Mouse (Mus musculus) T-helper 17 cell (primary cell): Measurements from ENCODE around the gene Wwox.

Experiments
- in situ Hi-C, 2 experiments: fragments of 300-600 bp; cut with MboI, MseI; formaldehyde crosslinking; loops; 1 replicate in 1 of 2; 2 replicates in 1 of 2; pipeline ENCODE4 v1.15.1; 2025; ENCODE audit warnings: high pct_unique_total_duplicates in 2 of 2

Gene Wwox

DNA sequence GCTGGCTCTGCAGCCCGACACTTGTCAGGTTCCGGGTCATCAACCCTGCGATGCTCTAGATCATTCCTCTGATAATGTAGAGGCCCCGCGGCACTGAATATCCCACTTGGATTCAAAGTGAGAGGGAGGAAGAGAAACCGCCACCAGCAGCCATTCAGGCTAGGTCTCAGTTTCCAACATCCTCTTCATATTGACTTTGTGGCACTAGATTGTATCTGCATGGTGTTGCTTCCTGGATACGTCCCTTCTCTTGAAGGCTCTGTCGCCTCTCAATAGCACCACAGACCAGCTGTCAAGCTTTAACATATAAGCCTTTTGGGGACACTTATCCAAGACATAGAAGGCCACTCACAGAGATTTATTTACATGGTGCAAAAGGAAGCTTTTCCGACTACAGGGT lies 502.2 kb downstream of the Wwox start:
- in situ Hi-C loops: loop anchor here in 1 of 2 experiments (10.0 kb wide), 1 partner anchor 1353 kb away; no protein-coding TSS in a partner anchor

DNA sequence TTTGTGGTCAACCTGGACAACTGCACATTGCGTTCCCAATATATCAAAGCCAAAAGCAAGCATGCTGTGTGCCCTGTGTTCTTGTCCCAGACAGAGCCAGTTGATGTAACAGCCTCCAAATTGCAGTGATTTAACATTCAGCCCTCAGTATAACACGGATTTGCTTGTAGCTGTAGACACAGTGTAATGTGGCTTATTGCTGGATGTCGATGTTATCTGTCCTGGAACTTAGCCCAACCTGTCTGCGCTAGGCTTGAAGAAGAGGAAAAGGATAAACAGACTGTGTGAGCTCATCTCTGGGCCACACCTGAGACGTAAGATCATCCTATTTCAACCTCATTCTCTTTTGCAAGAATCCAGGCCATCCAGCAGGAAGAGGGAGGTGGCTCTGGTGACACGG lies 508.5 kb downstream of the Wwox start:
- in situ Hi-C loops: loop anchor here in 1 of 2 experiments (10.0 kb wide), 1 partner anchor 1347 kb away; no protein-coding TSS in a partner anchor

DNA sequence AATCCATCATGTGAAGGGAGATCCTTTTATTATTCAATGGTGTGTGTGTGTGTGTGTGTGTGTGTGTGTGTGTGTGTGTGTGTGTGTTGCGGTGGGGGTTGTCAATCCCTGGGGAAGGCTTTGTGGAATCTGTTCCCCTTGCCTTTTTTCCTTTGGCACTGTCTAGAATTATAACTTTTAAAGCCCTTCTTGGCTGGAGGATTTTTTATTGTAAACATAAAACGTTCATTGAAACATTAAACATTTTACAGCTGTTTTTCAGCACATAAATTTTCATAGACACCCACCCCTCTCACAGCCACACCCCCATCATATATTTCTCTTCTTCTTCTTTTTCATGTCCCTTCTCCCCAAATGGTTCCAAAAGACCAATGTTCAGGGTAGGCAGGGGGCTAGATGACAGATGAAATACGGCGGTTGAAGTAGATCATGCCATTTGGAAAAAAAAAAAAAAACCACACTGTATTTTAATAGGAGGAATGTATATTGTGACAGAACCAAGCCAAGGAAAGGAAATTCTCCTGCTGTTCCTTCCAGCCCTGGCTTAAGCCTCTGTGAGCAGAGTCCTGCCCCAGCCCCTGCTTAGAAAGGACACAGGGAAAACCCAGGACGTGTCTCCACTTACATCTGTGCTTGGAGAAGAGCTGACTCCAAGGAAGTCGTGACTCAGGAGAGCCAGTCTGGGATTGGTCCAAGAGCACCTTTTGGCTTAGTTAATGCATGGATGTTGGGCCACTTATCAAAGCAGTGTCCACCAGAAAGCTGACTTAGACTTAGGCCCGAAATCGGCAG lies 517.1 kb downstream of the Wwox start:
- in situ Hi-C loops: loop anchor here in 1 of 2 experiments (10.0 kb wide), 1 partner anchor 758 kb away; no protein-coding TSS in a partner anchor

DNA sequence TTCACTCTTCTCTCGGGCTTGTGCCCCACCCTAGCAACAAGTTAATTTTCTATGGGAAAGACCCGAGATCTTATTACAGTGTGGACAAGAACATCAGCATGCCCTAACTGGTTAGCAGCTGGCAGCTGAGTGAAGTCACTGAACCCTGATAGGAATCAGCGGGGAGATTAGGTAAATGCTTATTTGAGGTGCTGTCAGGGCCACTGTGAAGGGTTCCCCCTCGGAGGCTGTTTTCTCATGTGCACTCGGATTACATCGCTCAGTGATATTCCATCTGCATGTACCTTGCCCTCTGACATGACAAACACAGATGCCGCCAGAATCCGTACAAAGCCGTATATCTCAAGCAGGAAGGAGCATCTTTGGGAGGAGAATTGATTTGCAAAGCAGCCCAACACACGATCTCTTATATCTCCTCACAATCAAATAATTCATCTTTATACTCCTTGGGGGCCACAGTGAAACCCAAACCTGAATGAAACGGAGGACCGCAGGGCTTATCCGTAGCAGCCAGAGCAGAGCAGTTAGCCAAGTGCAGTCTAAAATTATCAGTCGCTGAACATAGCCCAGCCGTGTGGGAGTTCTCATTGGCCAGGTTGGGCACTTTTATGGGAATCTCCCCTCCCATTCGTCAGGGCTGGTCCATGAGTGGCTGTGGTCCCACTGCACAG lies 519.1 kb downstream of the Wwox start:
- in situ Hi-C loops: loop anchor here in 1 of 2 experiments (10.0 kb wide), 1 partner anchor 756 kb away; no protein-coding TSS in a partner anchor

DNA sequence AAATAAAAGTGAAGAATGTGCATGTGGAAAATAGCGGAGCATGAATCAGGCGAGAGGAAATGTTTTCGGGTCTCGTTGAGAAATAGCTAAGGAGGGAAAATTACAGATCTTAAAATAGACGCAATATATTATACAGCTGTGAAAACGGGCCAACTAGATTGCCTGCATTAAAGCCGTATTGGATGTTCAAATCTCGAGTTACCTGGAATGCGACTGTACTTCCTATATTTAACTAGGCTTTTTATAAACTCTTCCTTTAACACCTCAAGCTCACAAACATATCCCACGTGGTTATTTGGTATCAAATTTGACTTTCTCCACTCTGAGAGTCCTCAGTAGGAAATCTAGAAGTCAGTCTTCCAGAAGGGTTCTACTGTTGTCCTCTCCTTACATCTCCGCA lies 520.0 kb downstream of the Wwox start:
- in situ Hi-C loops: loop anchor here in 1 of 2 experiments (10.0 kb wide), 1 partner anchor 755 kb away; no protein-coding TSS in a partner anchor

DNA sequence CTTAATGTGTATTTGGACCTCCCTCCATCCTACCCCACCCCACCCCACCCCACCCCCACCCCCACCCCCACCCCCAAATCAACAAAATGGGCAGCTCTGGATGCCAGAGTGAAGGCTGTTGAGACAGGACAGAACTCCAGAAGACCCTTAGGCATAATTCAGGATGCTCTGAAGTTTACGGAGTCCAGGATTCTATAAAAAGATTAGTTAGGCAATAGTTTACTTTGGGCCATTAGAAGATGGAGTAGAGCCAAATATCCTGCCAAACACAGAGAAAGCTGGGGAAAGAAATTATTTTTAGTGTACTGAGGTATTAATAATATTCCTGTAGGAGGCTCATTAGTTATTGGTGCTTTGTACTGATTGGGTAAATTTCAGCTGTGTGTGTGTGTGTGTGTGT lies 523.0 kb downstream of the Wwox start:
- in situ Hi-C loops: loop anchor here in 1 of 2 experiments (5.0 to 10.0 kb wide), 2 partner anchors 78 to 530 kb away; no protein-coding TSS in a partner anchor

DNA sequence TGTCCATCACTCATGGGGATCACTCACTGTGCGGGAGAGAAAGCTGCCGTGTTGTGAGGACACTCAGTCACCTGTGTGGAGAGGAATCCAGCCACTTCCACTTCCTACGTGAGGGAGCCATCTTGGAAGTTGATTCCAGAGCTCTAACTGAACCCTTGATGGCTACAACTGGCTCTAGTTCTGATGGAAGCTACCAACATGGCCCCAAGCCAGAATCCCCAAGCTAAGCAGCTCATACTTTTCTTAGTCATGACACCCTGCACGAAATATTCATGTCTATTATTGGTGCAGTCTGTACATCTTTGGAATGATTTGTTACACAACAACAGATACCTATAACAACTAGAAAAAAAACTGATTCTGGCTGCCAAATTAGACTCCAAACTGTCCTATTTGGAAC lies 523.8 kb downstream of the Wwox start:
- in situ Hi-C loops: loop anchor here in 1 of 2 experiments (5.0 to 10.0 kb wide), 2 partner anchors 78 to 529 kb away; no protein-coding TSS in a partner anchor

DNA sequence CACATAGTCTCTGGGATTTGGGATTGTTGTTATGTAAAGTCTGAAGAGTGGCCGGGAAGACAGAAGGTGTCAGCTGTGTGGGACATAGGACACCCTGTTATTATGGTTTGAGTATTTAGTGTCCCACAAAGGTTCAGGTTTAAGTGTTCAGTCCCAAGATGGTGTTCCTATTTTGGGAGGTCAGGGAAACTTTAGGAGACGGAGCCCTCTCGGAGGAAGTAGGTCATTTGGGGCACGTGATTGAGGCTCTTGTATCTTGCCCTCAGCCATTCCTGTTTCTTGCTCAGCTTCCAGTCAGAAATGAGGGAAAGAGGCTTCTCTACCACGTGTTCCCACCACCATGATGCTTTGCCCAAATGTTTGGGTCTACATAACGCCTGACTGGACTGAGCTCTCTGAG lies 524.8 kb downstream of the Wwox start:
- in situ Hi-C loops: loop anchor here in 1 of 2 experiments (5.0 to 10.0 kb wide), 2 partner anchors 79 to 528 kb away; no protein-coding TSS in a partner anchor

DNA sequence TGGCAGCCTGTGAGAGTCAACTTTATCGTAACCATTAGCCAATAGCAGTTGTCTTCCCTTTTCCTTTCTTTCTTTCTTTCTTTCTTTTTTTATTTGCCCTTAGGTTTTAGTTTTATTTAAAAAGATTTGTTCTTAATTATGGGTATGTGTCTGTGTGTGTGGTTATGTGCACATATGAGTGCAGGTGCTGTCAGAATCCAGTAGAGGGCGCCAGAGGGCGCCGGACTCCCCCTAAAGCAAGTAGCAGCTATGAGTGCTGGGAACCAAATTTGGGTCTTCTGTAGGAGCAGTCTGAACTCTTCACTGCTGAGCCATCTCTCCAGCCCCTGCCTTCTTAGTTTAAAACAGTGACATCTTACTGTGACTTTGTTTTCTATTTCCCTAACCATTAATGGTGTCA lies 529.4 kb downstream of the Wwox start:
- in situ Hi-C loops: loop anchor here in 1 of 2 experiments (10.0 kb wide), 1 partner anchor 84 kb away; no protein-coding TSS in a partner anchor

DNA sequence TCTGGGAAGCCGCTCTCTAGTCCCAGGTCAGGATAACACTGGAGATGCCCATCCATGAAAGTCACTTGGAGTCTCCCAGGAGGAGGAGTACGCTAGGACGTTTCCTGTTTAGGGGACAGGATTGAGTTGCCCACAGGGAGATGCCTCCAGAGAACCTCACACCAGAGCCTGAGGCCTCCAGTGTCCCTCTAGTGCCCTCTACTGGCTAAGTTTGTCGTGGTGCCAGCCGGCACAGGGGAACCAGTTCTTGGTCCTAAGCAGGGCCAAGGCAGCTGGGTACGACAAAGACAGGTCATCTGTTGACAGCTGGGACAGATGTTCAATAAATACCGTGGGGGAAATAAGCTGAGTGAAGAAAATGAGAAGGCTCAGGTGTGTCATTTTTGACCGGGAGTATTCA lies 531.9 kb downstream of the Wwox start:
- in situ Hi-C loops: loop anchor here (5.0 kb wide), 2 partner anchors 164 to 216 kb away; no protein-coding TSS in a partner anchor

DNA sequence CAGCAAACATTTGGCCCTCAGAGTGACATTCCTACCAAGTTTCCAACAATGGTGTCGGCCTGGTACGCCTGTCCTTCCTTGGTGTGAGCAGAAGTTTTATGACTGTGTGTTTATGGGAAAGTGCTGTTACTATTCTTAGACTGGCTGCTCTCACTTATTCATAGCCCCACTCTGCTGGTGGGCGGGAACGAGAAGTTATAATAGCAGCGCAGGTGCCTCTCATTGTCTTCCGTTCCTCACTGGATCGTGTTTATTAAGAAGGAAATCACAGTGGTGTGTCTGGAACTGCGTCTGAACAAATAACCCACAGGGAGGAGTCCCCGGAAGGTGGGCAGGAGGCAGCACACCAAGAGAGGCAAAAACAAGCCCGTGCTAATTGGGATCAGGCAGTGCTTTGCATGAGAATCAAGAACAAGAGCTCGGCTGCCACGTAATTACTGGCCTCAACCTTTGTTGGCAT lies 533.6 kb downstream of the Wwox start:
- in situ Hi-C loops: loop anchor here (5.0 kb wide), 2 partner anchors 166 to 214 kb away; no protein-coding TSS in a partner anchor

DNA sequence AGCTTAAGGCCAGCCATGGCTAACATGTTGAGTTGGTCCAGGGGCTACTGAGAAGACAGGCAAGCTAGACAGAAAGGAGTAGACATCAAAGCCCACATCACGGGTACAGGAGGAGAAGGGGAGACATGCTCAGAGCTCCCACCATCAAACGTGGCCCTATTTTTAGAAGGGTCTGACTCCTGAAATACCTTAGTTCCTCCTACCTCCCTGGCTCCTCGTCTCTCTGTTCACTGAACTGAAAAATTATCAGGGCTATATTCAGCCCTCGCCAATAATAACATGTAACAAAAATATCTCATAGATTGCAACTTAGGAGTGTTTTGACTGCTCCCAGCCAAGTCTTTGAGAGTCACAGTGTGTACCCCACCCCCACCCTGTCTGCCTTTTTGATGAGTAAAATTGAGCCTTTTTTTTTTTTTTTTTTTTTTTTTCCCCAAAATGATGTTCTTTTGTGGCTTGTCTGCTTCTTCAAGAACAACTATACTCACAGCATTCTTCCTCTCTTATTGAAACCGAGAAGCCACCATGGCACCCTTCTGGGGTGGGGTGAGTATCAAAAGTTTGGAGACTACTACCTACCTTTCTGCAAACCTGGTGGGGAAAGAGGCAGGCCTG lies 535.0 kb downstream of the Wwox start:
- in situ Hi-C loops: loop anchor here (5.0 kb wide), 2 partner anchors 167 to 213 kb away; no protein-coding TSS in a partner anchor

DNA sequence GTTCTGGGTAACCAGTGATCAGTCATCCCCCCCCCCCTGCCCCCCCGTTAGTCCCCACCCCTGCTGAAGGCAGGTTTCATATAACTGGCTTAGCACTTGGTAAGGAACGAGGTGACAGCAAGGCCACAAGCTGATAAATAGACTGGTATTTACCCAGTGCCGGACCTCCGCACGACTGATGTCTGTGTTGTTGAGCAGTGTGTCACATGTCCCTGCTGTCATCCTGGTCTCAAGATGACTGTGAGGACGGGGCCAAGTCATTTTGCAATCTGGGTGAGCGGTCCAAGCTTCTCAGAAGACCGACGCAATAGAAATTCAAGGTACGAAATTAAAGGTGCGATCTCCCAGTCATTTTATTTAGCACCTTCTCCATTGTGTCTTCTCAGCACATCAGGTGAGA lies 538.3 kb downstream of the Wwox start:
- in situ Hi-C loops: loop anchor here (5.0 kb wide), 7 partner anchors 65 to 730 kb away; partner anchors contain the start of gene Maf (in 2 of the 2)

DNA sequence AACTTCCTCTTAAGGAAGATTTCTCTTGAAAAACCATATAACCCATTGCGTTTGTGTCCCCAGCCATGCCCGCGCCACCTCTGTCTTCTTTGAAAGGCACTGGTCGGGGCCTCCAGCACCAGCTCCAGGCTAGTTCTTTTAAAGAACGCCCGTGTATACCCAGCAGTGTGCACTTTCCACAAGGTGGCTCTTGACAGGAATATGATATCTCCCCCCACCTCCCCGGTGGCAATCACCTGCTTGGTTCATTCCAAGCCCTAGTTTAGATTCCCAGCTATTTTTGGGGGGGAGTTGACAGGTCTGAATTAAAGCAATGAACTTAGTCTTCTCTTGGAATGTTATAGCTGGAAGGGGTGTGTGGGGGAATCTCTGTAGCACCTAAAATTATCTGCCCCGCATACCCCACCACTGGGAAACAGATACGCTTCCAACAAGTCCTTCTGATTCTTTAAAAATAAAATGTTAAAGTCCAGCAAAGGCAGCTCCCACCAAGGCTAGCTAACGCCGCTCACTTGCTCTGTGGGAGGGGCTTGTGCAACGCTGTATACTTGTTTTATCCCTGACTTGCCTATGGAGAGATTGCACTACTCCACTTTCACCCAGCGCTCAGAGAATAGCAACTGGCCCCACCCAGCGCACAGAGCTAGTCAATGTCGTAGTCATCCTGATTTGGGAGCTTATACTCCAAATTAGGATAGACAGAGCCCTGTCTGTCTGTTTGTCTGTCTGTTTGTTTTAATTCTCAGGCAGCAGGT lies 538.9 kb downstream of the Wwox start:
- in situ Hi-C loops: loop anchor here (5.0 kb wide), 7 partner anchors 64 to 729 kb away; partner anchors contain the start of gene Maf (in 2 of the 2)

DNA sequence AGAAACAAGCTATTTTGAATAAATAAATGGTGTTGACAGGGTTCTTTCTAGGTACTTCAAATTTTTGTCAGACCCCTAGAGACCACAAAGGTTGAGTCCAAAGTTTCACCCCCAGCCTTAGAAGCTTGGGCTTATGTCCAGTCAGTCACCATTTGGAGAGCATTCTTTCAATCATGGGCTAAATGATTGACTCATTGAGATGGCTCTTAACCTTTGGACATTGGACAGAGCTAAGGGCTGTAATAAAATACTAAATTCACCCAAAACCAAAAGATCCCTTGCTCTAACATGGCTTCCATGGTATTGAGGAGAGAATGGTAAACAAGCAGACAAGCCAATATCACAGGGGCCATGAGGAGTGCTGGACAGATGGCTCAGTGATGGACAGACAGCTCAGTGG lies 540.2 kb downstream of the Wwox start:
- in situ Hi-C loops: loop anchor here (5.0 kb wide), 7 partner anchors 63 to 728 kb away; partner anchors contain the start of gene Maf (in 2 of the 2)

DNA sequence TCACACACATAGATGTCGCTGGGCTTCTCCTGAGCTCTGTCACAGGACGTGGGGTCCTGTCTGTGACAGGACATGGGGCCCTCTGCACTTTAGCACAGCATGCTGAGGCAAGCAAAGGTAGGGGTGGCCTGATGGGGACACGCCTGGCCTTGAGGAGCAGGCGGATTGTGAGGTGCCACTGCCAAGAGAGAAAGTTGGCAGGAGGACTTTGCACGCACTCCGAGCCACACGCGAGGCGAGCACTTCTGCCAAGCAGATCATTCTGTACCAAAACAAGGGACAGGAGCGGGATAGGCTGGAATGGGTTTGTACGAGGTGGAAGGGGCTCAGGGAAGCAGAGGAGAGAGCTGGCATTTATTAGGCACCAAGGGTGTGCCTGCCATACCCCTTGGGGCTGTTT lies 543.3 kb downstream of the Wwox start:
- in situ Hi-C loops: no loop called here

DNA sequence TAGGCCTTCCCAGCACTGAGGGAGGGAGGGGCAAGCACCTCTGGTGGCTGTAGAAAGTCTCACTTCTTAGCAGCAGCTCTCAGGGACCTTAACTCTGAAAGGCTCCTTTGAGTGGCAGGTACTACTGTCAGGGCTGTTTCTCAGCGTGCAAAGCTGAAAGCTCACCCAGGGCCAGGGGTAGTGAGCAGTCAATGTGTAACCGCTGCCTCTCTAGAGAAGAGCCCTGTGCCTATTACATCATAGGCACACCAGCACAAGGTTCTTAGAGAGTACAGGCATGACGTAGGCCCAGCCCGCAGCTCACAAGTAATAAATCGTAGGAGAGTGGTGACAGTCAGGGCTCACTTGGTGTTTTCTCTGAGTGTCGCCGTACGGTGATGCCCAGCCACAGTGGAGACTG lies 545.0 kb downstream of the Wwox start:
- in situ Hi-C loops: no loop called here

DNA sequence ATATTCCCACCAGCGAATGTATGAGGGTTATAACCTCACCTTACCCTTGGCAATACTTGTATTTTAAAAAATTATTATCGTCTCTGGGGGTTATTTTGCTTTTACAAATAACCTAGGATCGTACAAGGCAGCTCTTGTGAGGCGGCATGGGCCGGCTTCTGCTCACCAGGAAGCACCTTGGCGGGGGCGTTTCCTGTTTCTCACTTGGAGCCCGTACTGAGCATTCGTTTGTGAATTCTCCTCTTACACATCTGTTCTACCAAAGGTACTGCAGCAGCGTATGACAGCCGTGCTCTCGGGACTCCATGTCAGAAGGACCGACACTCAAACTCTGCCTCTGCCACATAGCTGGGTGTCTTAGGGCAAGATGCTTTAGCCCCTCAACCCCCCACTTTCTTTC lies 546.5 kb downstream of the Wwox start:
- in situ Hi-C loops: no loop called here

DNA sequence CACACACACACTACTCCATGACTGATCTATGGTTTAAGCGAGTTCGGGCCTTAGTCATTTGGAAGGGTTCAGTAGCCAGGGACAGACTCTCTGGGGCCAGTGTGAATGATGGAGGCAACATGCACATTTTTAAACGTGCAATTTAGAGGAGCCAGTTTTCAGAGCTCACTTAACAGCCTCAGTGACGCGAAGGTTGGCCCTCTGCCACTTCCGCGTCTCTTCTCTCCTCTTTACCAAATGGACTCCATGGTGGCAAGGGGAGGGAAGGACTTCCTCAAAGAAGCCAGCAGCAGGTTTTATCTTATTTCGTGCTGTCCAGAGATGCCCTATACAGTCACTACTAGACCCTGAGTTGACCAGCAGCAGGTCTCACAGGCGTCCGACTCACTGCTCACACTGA lies 547.5 kb downstream of the Wwox start:
- in situ Hi-C loops: no loop called here

DNA sequence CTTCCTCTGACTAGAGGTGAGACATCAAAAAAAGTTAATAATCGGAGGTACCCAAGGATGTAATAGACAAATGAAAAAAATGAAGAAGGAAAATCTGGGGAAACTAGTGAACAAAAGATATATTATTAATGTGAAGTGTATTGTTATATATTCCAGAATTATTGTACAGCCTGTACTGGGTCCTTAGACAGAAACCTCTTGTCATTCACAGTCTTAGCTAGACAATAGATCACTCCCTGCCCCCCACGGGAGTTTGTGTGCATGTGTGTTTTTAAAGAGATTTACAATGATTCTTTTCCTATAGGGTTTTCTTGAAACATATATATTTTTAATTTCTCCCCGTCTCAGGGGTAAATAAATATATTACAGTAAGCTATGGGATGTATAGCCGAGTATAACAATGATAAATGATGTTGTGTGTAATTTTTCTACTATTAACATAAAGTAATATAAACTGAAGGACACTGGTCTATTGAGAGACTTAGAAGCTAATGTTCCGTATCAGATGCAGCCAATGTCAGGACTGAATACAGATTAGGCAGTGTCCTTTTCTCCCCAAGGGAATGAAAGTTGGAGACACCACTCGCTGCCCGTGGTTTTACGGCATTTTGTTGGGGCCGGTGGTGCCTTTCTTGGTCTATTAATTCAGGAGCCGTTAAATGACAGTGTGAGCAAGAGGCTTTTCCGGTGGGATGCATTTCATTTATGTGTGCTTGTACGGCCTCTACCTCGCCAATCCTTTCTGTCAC lies 551.6 kb downstream of the Wwox start:
- in situ Hi-C loops: no loop called here
